Mouse (Mus musculus) left cerebral cortex, adult 8-10 months (tissue): Measurements from ENCODE around the gene Sppl3. TPM values are rescaled to one million over a fixed set of nuclear protein-coding genes. Genes with fewer than 3 reads are reported as not detected.

Experiments used
- DNase-seq, 2 experiments: peaks; one replicate each; pipeline ENCODE4 v3.0.0; 2022; ENCODE audit warnings: low spot score in 2 of 2
- total RNA-seq, 4 experiments: library from RNA; stranded (reverse); gene quantifications; 2 replicates each; pipeline ENCODE4 v1.2.4; 2022

The Sppl3 gene
- total RNA-seq, 4 experiments from 2014 or later: 83.7 to 90.3 (median 85.0) TPM

DNA sequence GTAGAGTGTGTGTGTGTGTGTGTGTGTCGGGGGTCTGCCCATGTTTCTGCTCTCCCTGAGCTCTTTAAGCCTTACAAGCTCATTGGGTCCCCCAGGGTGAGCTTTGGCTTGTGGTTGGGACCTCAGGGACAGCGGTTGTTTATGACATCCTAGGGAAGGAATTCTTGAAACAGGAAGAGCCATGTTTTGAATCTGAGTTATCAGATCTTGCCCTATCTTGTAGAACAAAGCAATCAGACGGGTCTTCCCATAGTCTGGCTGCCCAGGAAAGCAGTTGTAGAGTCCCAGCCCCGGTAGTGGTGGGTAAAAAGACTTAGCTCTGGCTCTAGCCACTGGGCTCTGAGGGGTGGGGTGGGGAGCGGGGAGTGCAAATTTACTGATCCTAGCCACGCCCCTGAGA lies 13.6 kb upstream of the Sppl3 start:
- no peak for DNase-seq

DNA sequence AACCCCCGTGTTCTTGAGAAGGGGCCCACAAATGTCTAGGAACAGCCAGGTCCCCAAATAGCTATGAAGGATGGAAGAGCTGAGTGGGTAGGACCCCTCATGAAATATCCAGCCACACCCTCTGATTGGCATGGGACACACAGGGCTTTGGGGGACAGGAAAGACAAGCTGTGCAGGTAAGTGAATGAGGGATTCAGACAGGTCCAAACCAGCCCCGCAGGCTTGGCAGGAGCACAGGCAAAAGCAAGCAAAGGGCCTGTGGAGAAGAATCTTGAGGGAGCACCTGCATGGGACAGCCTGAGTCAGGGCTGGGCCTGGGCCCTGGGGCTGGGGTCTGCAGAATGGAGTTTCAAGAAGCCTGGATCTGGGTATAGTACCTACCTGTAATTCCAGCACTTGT lies 10.4 kb upstream of the Sppl3 start:
- no peak for DNase-seq

DNA sequence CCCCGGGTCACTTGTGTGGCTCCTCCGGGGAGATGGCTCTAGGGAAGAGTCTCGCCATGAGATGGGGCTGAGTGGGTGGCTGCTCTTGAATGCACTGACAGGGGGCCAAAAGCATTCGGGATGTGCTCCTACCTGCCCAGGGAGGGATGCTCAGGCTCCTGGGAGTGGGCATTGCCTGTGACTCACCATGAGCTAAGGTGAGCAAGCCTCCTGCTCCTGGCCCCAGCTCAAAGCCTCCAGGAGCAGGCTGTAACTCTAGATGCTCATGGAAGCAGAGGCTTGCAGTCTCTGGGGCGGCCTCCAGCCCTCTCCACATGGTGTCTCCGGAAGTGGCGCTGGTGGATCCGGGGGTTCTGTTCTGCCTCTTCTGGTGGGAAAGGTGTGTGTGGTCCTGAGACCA lies 9.5 kb upstream of the Sppl3 start:
- no peak for DNase-seq

DNA sequence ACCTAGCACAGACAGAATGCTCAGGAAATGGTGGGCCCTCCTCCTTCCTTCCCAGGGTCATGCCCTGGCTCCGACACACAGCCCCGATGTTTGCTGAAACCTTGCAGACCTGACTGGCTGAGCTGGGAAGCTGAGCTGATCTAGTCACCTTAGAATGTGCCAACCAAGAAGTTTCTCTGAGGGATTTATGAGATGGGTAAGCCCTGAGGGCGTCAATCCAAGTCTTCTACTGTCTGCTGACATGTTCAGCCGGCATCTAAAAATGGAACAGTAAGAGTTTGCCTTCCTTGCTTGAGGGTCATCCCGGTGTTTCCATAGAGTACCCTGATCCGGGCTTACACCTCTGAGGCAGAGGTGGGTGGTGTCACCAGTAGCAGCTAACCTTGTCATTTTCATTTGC lies 8.2 kb upstream of the Sppl3 start:
- no peak for DNase-seq

DNA sequence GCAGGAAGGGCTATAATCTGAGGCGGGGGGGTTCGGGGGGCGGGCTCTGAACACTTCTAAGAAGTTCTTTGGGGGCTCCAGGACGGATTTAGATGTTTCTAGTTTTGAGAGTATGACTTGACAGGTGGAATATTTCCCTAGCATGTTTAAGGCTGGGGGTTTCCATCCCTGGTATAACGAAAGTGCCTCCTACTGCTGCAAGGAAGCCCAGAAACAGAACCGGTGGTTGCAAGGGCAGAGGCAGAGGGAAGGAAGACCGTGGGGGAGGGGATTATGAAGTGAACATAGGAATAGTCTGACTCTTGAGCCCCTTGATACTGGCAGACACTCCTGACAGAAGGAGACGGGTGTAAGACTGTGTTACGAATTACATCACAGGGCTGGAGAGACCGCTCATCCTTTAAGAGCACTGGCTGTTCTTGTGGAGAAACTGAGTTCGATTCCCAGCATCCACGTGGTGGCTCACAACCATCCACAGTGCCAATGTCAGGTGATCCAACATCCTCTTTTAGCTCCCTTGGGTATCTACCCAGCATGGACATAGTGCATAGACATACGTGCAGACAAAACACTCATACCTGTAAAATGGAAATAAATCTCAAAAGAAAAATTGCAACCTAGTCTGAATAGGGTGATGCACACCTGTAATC lies 7.6 kb upstream of the Sppl3 start:
- DNase-seq: no peak

DNA sequence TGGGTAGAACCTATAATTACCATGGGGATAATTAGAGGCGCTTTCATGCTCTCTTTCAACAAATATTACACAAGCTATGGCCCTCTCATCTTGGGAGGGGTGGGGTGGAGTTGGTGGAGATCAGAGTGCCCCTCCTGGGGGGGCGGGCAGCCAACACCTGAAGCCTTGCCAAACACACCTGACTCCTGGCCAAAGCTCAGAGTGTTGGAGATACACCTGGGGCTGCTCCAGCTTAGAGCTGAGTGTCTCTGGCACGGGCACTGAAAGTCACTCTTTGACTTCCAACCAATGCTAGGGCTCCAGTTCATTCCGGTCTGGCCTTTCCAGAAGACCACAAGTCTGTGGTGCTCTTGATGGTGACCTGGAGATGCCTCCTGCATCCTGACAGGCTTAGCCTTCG lies 3.2 kb upstream of the Sppl3 start:
- no peak for DNase-seq

- no peak for DNase-seq
Measured at GRCm38 (mm10) chr5:115008307-115008706, 2.6 kb upstream of the Sppl3 start.

DNA sequence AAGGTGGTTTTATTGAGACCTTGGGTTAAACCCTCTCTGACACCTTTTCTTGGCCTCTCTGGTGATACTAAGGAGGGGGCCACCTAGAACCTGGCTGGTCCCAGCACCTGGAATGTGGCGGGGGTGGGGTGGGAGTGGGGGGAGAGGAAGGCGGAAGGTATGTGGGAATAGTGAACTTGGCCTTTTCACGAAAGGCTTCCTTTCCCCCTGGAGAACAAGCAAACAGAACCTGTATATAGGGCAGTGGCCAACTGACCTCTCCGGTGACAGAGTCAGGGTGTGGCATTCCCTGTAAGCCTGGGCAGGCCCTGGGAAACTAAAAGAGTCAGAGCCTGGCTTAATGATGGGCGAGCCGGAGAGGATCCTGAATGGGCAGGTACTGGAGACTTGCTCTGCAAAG lies 1.8 kb upstream of the Sppl3 start:
- DNase-seq: no peak

GRCm38 (mm10) chr5:115009961-115010360 lies 976 bp upstream of the Sppl3 start:
- no peak for DNase-seq

DNA sequence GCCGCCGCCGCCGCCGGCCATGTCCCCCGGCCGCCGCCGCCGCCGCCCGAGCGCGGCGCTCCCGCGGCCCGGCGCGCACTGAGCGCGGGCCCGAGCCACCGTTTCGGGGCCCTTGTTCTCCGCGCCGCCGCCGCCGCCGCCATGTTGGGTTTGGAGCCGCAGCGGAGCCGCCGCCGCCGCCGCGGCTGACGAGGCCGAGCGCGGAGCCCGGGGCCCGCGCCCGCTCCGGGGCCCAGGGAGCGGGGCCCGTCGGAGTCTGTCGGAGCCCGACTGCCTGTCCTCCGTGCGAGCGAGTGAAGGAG lies 231 bp downstream of the Sppl3 start:
- no peak for DNase-seq

DNA sequence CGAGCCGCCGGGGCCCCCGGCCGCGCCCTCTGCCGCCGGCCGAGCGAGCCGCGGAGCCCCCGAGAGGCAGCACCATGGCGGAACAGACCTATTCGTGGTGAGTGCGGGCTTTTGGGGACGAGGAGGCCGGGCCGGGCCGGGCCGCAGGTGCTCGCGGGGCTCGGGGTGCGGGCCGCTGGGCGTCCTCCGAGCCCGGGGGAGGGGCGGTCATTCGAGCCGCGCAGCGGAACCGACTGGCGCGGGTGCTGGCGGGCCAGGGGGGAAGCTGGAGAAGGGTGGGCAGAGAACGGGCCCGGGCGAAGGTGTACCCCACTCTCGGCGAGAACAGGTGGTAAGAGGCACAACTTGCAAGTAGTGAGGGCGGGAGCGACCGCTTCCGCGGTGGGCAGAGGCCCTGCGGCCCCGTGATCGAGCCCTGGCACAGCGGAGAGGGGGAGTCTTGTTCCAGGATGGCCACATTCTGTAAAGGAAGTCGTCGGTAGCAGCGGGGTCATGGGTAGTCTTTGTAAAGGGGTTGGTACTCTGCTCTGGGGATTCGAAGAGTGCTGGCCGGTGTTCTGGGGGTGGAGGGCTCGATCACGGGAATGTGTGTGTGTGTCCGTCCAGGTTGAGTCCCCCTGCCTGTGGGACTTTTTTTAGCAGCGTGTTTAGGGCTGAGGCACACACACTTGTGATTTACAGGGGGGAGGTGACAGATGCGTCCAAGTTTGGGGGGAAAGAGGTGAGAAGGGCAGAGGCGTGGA lies 753 bp downstream of the Sppl3 start:
- peak; percentile 28 to 31 for DNase-seq

- no peak for DNase-seq
Measured at GRCm38 (mm10) chr5:115013436-115013835, 2.5 kb downstream of the Sppl3 start.

DNA sequence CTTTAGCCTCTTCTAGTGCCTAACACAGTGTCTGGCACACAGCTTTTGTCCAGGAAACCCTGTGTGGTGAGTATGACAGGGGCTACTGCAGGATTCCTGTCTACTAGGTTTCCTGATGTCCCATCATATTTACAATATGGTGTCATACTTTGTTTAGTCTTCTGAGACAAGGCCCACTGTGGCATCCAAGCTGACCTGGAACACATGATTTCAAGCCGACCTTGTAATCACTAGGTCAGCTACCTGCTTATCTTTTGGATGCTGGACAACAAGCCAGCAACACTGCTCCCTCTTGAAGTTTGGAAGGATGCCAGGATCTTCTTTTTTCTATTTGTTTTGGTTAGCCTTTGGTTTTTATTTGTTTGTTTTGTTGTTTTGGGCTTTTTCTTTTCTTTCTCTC lies 3.6 kb downstream of the Sppl3 start:
- DNase-seq: no peak

DNA sequence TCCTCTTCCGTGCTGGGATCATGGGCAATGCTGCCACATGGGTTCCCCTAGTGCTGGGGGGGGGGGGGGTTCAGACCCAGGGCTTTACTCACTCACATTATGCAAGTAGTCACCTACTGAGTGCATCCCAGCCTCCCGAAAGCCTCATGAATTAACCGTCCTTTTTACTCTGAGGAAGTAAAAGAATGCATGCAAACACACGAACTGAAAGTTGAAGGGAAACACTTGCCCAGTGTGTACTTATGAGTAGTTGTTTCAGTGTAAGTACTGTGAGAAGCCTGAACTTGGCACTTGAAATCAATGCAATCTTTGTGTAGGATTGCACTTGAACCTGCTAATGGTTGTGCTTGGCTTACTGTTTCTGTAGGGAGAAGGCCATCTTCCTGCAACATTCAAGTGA lies 4.2 kb downstream of the Sppl3 start:
- DNase-seq: no peak

GRCm38 (mm10) chr5:115018270-115018669 lies 7.3 kb downstream of the Sppl3 start:
- DNase-seq: no peak

DNA sequence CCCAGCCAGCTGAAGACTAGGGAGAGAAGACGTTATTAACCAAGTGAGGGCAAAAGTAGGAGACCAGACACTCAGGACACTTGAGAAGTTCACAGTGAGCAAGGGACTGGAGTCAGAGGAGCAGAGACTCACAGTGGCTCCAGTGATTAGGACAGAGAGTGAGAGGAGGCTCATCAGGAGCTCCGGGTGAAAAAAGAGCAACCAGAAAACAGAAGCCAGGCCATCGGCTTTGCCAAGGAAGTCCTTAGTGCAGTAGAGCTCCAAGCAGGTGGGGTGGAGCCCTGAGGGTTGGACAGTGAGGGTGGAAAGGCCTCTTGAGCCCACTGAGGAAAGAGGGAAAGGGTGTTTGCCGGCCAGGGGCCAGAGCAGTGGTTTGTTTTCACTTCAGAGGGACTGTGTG lies 7.9 kb downstream of the Sppl3 start:
- DNase-seq: no peak

GRCm38 (mm10) chr5:115022021-115022420 lies 11.1 kb downstream of the Sppl3 start:
- DNase-seq: no peak

GRCm38 (mm10) chr5:115026170-115026569 lies 15.2 kb downstream of the Sppl3 start:
- no peak for DNase-seq

DNA sequence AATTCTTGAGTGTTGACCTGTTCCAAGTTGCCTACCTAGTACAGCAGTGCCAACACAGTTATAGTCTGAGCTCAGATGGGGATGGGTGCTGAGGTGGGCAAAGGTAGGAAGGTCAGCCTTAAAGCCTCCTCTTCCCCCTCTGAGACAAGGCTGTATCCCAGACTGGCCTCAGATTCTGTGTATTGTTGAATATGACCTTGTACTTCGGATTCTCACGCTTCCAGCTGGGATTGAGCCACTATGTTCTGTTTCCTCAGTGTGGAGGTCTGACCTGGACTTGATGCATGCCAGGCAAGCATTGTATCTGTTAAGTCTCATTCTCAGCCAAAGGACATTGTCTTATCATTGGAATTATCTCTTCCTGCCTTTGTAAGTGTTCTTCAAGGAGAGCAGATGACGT lies 16.2 kb downstream of the Sppl3 start:
- DNase-seq: no peak

DNA sequence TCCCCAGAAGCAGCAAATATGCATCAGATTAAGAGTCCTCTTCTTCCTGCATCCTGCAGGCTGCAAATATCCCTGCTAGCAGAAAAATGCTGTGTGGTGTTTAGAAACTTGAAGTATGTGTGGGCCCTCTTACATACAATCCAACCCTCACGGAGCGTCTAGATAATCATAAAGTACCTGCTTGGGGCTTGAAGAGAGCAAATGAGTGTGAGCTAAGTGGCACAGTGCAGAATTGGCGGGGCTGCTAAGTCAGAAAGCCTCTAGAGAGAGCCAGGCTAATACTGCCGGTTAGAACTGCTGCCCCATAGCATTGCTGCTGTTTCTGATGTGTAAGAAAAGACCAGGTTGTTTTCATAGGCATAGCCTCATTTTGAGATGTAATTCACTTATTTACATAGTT lies 18.0 kb downstream of the Sppl3 start:
- no peak for DNase-seq

DNA sequence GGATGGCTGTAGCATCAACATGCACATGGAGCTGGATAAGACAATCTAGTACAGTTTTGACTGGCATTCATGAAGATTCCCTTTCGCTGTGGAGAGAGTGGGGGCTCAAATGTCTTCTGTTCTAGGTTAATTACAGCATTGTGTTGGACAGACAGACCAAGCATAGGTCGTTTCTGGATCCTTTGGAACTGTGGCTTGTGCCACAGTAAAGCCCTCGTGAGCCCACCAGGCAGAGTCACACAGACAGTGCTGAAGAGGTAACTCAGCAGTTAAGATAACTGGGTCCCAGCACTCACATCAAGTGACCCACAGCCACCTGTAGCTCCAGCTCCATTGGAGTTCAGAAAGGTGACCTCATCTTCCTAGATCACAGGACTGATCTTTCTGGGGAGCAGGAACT lies 18.6 kb downstream of the Sppl3 start:
- no peak for DNase-seq

GRCm38 (mm10) chr5:115031576-115031975 lies 20.6 kb downstream of the Sppl3 start:
- DNase-seq: no peak

DNA sequence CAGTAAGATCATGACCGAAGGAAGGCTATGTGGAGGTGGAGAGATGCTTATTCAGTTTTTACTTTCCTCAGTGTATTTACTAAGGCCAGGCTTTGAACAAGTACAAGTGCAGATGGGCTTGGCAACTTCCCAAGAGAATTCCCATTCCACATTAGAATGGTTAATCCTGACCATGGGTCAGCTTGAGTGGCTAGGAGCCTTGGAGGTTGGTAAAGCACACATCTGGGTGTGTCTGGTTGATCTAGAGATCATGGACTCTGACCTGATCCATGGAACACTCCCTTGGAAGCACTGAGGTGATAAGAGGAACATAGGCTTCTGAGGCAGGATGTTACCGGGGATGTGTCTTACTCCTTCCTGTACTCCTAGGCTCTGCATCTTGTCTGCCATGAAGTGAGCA lies 21.7 kb downstream of the Sppl3 start:
- DNase-seq: no peak

DNA sequence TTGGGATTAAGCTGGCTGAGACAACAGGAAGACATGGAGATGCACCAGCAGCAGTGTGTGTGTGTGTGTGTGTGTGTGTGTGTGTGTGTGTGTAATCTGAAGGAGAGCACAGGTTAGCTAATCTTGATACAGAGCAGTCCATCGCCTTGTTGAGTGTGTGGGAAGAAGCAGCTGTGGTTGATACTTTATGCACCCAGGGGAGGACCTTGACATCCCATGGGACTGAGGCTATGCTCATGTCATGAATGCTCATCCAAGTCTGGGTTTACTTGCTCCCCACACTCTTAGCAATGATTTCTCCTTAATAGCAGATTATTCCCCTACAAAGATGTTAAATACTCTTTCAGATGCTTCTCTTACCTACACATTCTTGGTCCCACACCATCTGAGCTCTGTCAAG lies 24.3 kb downstream of the Sppl3 start:
- no peak for DNase-seq
